Mouse (Mus musculus) limb, embryonic 11.5 days (tissue): ENCODE results near the gene Spc24. TPM values are rescaled to one million over a fixed set of nuclear protein-coding genes. Genes with fewer than 3 reads are reported as not detected.

ENCODE experiments used
- ATAC-seq: fragments of 200-750 bp; cut with Nextera tagmentation; 2 replicates; pipeline ENCODE4 v1.8.0; 2017; ENCODE audit warnings: low read depth; ENCODE audit not compliant: insufficient number of reproducible peaks, low FRiP score, low TSS enrichment
- DNase-seq: peaks from one replicate; pipeline ENCODE4 v3.0.0-alpha.2; 2015; ENCODE audit warnings: low spot score
- H3K27ac ChIP-seq: fragments of 300-500 bp; sonication (generic); replicated peaks from 2 replicates; pipeline ENCODE4 v1.5.1; 2014; ENCODE audit warnings: low read depth, mild to moderate bottlenecking, low read length
- H3K27me3 ChIP-seq: fragments of 300-500 bp; sonication (generic); 2 replicates; pipeline ENCODE4 v1.6.1; 2014; ENCODE audit warnings: mild to moderate bottlenecking, low read length, mixed read lengths; ENCODE audit not compliant: control insufficient read depth, insufficient read depth
- H3K36me3 ChIP-seq: fragments of 300-500 bp; sonication (generic); 2 replicates; pipeline ENCODE4 v1.6.1; 2014; ENCODE audit warnings: mild to moderate bottlenecking, low read length, moderate library complexity, mixed read lengths; ENCODE audit not compliant: control insufficient read depth, insufficient read depth
- H3K4me1 ChIP-seq: fragments of 300-500 bp; sonication (generic); 2 replicates; pipeline ENCODE4 v1.6.1; 2014; ENCODE audit warnings: low read length, mixed read lengths; ENCODE audit not compliant: control insufficient read depth, insufficient read depth
- H3K4me2 ChIP-seq: fragments of 300-500 bp; sonication (generic); 2 replicates; pipeline ENCODE4 v1.6.1; 2014; ENCODE audit warnings: low read depth, mild to moderate bottlenecking, moderate library complexity; ENCODE audit not compliant: severe bottlenecking
- H3K4me3 ChIP-seq: fragments of 300-500 bp; sonication (generic); 2 replicates; pipeline ENCODE4 v1.5.1; 2014; ENCODE audit warnings: low read depth, low read length
- H3K9ac ChIP-seq: fragments of 300-500 bp; sonication (generic); 2 replicates; pipeline ENCODE4 v1.6.1; 2014; ENCODE audit warnings: mild to moderate bottlenecking, low read length
- H3K9me3 ChIP-seq: fragments of 300-500 bp; sonication (generic); 2 replicates; pipeline ENCODE4 v1.6.1; 2016; ENCODE audit warnings: low read length; ENCODE audit not compliant: control insufficient read depth
- WGBS: fragments of 180-500 bp; shearing (Covaris S2); extraction: QIAGEN DNeasy Blood & Tissue Kit; methylation state at CpG from one replicate; pipeline ENCODE4 v1.1.7; 2014; 5-methylcytosine and 5-hydroxymethylcytosine counted together
- polyA plus RNA-seq: library from polyadenylated mRNA; unstranded; fragments of >200 nt; fragmentation: Nextera tagmentation; extraction: Ambion mirVana; gene quantifications from 2 replicates; pipeline ENCODE4 v1.2.1, GENCODE M21; 2014

Spc24 gene
- polyA plus RNA-seq, 1 experiment from 2014 or later: 183 TPM

GRCm38 (mm10) chr9:21736580-21736979 lies 23.5 kb downstream of the Spc24 start:
- Histone ChIP-seq H3K9me3 (no peaks in the 10 kb centered on the region), H3K36me3 (peaks cover 69% of the 10 kb centered on the region), H3K4me1 (no peaks in the 10 kb centered on the region), H3K9ac (no peak overlapping the region), H3K4me3 (no peak overlapping the region), H3K4me2 (no peak overlapping the region), H3K27me3 (no peaks in the 10 kb centered on the region), H3K27ac (no peak overlapping the region)
- ATAC-seq (no peak), DNase-seq (no peak)
- 89% methylated on average over 3 of the region's 3 CpGs for WGBS

GRCm38 (mm10) chr9:21735126-21735525 lies 25.0 kb downstream of the Spc24 start:
- Histone ChIP-seq H3K9ac (no peak overlapping the region), H3K4me1 (no peaks in the 10 kb centered on the region), H3K9me3 (no peaks in the 10 kb centered on the region), H3K4me3 (no peak overlapping the region), H3K27ac (no peak overlapping the region), H3K36me3 (peaks cover 64% of the 10 kb centered on the region), H3K27me3 (no peaks in the 10 kb centered on the region), H3K4me2 (no peak overlapping the region)
- ATAC-seq (no peak), DNase-seq (no peak)
- 94% methylated on average over 14 of the region's 14 CpGs for WGBS

- WGBS: 97% methylated on average over 7 of the region's 7 CpGs
- H3K9ac ChIP-seq: no peak overlapping the region
- H3K4me3 ChIP-seq: no peak overlapping the region
- no peak overlapping the region for H3K4me2 ChIP-seq
- no peaks in the 10 kb centered on the region for H3K4me1 ChIP-seq
- H3K36me3 ChIP-seq: peaks cover 60% of the 10 kb centered on the region
- no peaks in the 10 kb centered on the region for H3K27me3 ChIP-seq
- no peaks in the 10 kb centered on the region for H3K9me3 ChIP-seq
- no peak overlapping the region for H3K27ac ChIP-seq
- ATAC-seq (no peak), DNase-seq (no peak)
Observed at GRCm38 (mm10) chr9:21733989-21734388, 26.1 kb downstream of the Spc24 start.

- no peak for ATAC-seq
Observed at GRCm38 (mm10) chr9:21733446-21733845, 26.7 kb downstream of the Spc24 start.

GRCm38 (mm10) chr9:21732288-21732687 lies 27.8 kb downstream of the Spc24 start:
- peaks cover 48% of the 10 kb centered on the region for H3K36me3 ChIP-seq
- no peak overlapping the region for H3K9ac ChIP-seq
- no peak overlapping the region for H3K4me2 ChIP-seq
- DNase-seq (no peak), ATAC-seq (no peak)
- WGBS: 94% methylated on average over 9 of the region's 9 CpGs
- no peaks in the 10 kb centered on the region for H3K9me3 ChIP-seq
- H3K27ac ChIP-seq: no peak overlapping the region
- no peaks in the 10 kb centered on the region for H3K27me3 ChIP-seq
- H3K4me1 ChIP-seq: no peaks in the 10 kb centered on the region
- H3K4me3 ChIP-seq: no peak overlapping the region

More at GRCm38 (mm10) chr9:21733446-21733845, 26.7 kb downstream of the Spc24 start:
- H3K4me2 ChIP-seq: no peak overlapping the region
- 94% methylated on average over 17 of the region's 17 CpGs for WGBS
- no peak for DNase-seq
- H3K27me3 ChIP-seq: no peaks in the 10 kb centered on the region
- H3K27ac ChIP-seq: no peak overlapping the region
- H3K36me3 ChIP-seq: peaks cover 56% of the 10 kb centered on the region
- H3K9ac ChIP-seq: no peak overlapping the region
- no peaks in the 10 kb centered on the region for H3K9me3 ChIP-seq
- H3K4me1 ChIP-seq: no peaks in the 10 kb centered on the region
- no peak overlapping the region for H3K4me3 ChIP-seq

- Histone ChIP-seq H3K9me3 (no peaks in the 10 kb centered on the region), H3K9ac (no peak overlapping the region), H3K4me3 (no peak overlapping the region), H3K27me3 (no peaks in the 10 kb centered on the region), H3K27ac (no peak overlapping the region), H3K4me1 (peaks cover 5% of the 10 kb centered on the region), H3K36me3 (peaks cover 28% of the 10 kb centered on the region), H3K4me2 (no peak overlapping the region)
- WGBS: 92% methylated on average over 7 of the region's 7 CpGs
- DNase-seq: no peak
- no peak for ATAC-seq
Observed at GRCm38 (mm10) chr9:21729264-21729663, 30.8 kb downstream of the Spc24 start.

- peaks cover 5% of the 10 kb centered on the region for H3K4me1 ChIP-seq
- no peaks in the 10 kb centered on the region for H3K27me3 ChIP-seq
- DNase-seq: no peak
- no peak overlapping the region for H3K4me3 ChIP-seq
- no peaks in the 10 kb centered on the region for H3K9me3 ChIP-seq
- no peak overlapping the region for H3K4me2 ChIP-seq
- 89% methylated on average over 10 of the region's 10 CpGs for WGBS
- peaks cover 19% of the 10 kb centered on the region for H3K36me3 ChIP-seq
- H3K27ac ChIP-seq: no peak overlapping the region
- no peak overlapping the region for H3K9ac ChIP-seq
- ATAC-seq: no peak
Observed at GRCm38 (mm10) chr9:21728261-21728832, 31.8 kb downstream of the Spc24 start.

- DNase-seq: no peak
- peaks cover 8% of the 10 kb centered on the region for H3K36me3 ChIP-seq
- no peak overlapping the region for H3K4me2 ChIP-seq
- H3K4me1 ChIP-seq: peaks cover 5% of the 10 kb centered on the region
- no peak overlapping the region for H3K4me3 ChIP-seq
- H3K9me3 ChIP-seq: no peaks in the 10 kb centered on the region
- no peaks in the 10 kb centered on the region for H3K27me3 ChIP-seq
- no peak overlapping the region for H3K9ac ChIP-seq
- H3K27ac ChIP-seq: no peak overlapping the region
- WGBS: 86% methylated on average over 14 of the region's 14 CpGs
- ATAC-seq: no peak
Observed at GRCm38 (mm10) chr9:21726218-21726975, 33.7 kb downstream of the Spc24 start.
